Mouse (Mus musculus) naive thymus-derived CD4-positive, alpha-beta T cell, adult 2 months (primary cell): ENCODE data around the gene Ltbp1.
"Not testable (repeated sequence)": the region's sequence is repeated elsewhere in the genome, so short reads cannot be mapped to it uniquely, and the experiment has no call there.

Experiments
- DNase-seq: peaks from one replicate; pipeline ENCODE4 v3.0.0-alpha.2; 2011; ENCODE audit warnings: low read depth

The Ltbp1 gene

DNA sequence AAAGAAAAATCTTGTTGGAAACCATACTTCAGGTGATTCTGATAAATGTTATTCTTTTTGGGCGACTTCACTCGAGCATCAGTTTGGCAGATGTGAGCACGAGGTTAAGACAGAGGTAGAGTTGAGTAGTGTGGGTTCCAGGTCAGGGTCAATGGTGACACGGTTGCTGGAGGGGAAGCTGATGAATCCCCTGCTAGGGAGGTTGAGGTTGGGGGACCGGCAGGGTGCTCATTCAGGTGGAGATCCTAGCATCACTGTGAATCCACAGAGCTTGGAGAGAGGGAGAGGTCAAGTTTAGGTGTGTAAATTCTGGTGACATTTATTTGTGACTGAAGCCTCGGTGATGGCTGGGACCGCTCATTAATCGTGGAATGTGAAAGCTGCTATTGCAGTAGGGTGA is 110.2 kb downstream of the Ltbp1 start:
- DNase-seq = no peak

DNA sequence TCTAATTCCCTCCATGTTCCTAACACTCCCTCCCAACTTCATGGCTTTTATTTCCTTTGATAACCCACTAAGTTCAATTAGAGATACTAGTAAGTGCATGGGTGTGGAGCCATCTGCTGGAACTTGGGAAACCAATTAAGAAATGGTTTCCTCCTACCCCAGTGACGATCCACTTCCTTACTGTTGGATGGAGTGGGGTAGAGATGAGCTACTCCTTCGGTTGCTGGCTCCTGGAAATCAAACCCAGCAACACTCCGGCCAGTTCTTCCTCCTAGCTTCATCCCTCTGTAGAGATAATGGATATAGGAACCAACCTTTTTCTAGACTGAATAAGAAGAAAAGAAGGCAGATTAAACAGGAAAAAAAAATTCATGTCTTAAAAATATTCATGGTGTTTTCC is 113.5 kb downstream of the Ltbp1 start:
- no peak for DNase-seq

DNA sequence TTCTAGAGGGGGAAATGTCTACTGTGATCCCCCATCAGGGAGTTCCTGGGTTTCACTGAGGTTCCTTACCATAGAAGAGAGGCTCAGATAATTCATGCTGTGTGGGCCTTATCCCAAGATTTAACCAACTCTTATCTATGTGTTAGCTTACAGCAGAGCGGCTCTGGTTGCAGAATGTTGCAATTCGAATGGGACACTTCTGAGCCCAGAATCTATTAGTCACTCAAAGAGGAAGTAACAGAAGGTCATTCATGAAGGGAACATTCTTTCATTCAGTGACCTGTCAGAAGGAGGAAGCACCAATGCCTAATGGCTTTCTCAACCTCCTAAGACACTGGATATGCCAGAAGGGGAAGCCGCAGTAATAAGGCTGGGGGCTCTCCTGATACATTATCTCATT is 114.1 kb downstream of the Ltbp1 start:
- no peak for DNase-seq

GRCm38 (mm10) chr17:75120071-75120470 is 114.7 kb downstream of the Ltbp1 start:
- no peak for DNase-seq

DNA sequence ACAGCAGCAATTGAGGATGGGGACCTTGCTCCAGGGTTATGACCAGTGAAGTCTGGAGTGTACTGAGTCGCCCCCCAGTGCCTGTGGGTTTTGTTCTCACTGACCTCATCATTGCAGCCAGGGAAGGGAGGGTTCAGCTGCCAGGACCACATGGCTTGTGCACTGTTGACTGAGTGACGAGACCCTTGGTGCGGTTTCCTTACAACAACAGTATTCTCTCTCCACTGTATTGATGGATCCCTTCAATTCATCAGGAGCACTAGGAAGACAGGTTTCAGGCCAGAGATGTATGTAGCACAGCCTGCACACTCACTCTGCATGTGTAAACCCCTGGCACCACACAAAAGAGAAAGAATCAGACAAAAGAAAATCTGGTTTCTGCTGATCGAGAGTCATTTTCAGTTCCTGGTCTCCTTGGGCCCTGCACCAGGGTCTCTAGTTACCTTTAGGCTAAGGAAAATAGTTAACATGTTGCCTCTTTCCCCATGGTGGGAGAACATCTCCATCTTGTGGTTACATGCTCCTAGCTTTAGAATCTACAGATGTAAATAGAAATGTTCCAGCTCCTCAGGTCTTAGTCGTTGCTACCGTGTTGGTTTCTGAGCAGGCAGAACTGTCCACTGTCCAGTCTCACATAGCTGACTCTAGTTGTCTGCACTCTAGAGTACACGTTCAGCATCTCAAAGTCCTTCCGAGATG is 117.4 kb downstream of the Ltbp1 start:
- DNase-seq = no peak

DNA sequence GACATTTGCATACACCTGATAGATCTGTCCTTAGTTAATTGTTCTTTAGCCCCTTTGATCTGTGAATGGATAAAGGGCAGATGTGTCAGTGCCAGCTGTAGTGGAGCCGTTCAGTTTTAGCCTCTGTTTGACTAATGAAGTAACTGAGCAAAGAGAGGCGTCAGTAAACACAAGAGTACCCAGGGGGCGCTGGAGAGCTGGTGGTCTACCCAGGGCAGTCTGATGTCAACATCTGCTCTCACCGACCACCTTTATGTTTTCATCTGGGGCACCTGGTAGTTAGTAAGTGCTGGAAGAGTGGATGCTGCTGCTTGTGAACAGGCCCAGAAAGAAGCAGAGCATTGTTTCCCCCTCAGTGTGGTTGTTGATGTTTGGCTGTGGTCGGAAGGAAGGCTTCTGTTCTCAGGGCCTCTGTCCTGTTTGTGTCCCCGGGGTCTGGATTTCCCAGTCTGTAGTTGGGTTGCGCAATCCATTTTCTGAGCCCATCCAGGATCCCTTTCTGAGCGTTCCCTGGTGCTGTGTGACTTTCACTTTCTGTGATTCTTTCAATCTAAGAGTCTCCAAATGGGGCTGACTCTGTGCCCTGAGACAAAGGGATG is 123.1 kb downstream of the Ltbp1 start:
- no peak for DNase-seq

DNA sequence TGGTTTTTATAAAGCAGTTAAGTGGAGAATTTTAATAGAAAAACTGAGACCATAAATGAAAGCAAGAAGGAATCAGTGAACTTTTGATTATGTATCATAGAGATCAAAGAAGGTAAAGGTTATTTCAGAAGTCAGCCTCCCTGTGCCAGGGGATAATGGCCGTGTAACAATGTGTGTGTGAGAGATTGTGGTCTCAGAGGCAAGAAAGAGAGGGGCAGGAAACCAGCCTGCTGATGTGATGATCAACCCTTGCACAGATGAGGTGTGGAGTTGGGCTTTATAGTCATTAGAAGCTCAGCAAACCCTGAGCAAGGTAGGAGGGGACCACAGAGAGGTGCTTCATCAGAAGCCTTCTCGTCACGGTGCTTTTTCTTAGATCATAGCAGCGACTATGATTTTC is 128.6 kb downstream of the Ltbp1 start:
- DNase-seq = no peak

DNA sequence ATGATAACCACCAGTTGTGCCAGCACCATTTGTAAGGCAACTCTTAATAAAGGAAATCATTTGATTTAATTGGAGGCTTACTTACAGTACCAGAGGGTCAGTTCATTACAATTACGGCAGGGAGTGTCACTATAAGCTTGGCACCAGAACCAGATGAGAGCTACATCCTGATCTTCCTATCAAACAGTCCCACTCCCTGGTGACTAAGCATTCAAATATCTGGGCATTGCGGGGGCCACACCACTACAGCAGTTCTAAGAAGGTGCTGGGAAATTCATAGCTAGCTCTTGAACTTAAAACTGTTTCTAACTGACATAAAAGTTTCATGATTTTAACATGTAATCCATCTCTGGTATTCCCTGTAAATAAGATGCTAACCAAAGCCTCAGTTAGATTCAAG is 134.4 kb downstream of the Ltbp1 start:
- no peak for DNase-seq

GRCm38 (mm10) chr17:75142845-75143244 is 137.5 kb downstream of the Ltbp1 start:
- not testable (repeated sequence) for DNase-seq

- no peak for DNase-seq
These were observed 138.6 kb downstream of the Ltbp1 start for GRCm38 (mm10) chr17:75143927-75144326.

DNA sequence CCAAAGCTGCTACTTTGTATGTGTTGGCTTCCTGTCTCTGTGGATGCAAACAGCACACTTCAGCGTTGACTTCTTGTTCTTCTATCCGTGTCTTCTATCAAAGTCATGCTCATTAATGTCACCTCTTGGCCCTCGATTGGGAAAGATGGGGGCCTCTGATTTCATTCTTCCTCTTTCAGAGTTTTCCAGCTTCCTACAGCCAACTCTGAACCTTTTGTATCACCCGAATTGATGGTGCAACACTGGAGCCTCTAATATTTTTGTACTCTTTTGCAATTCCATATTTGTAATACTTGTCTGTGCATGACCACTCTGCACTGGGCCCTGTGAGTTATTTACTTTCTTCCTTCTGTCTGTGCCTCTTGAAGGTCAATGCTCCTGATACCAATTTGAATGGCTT is 141.8 kb downstream of the Ltbp1 start:
- DNase-seq = no peak

GRCm38 (mm10) chr17:75151800-75152199 is 146.4 kb downstream of the Ltbp1 start:
- DNase-seq = no peak

- no peak for DNase-seq
These were observed 147.7 kb downstream of the Ltbp1 start for GRCm38 (mm10) chr17:75153088-75153487.

DNA sequence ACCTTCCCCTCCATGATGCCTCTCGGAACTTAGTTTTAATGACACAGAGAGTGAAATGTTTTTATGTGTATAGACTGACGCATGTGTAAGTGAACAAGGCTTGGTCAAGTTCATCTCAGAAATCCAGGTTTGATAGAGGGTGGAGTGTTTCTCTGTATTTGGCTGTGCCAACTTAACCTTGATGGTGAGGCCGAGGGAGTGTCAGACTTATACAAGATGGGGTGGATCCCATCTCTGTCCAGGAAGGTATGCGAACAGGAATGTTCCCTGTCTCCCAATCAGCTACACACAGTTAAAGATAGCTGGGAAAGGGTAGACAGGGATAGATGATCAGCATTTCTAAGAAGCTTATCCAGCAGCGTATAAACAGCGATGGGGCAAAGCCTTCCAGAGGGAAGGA is 153.0 kb downstream of the Ltbp1 start:
- no peak for DNase-seq

DNA sequence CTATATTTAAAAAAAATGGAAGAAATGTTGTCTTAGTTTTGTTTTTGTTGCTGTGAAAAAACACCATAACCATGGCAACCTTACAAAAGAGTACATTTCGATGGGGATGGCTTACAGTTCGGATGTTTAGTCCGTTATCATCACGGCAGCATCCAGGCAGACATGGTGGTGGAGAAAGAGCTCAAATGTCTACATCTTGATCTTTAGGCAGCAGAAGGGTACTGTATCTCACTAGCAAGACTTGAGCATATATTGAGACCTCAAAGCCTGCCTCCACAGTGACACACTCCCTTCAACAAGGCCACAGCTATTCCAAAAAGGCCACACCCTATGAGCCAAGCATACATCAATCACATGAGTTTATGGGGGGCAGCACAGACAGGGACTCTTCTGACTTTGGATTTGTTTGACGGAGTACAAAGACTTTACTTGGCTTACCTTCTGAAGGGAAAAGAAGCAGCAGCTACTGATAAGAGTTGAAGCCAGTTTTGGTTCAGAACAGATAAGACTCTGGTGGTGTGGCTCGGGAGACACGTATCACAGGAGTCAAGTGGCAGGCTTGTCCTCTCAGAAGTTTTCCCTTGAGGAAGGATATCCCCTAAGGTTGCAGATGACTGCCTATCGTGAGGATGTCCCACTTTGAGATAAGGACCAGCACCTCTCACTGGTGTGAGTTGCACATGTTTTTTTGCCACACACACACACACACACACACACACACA is 153.9 kb downstream of the Ltbp1 start:
- no peak for DNase-seq

GRCm38 (mm10) chr17:75161062-75161461 is 155.7 kb downstream of the Ltbp1 start:
- DNase-seq = no peak

GRCm38 (mm10) chr17:75161931-75162330 is 156.6 kb downstream of the Ltbp1 start:
- DNase-seq = no peak

GRCm38 (mm10) chr17:75164566-75164965 is 159.2 kb downstream of the Ltbp1 start:
- DNase-seq = no peak

- DNase-seq = no peak
These were observed 163.3 kb downstream of the Ltbp1 start for GRCm38 (mm10) chr17:75168572-75169200.

DNA sequence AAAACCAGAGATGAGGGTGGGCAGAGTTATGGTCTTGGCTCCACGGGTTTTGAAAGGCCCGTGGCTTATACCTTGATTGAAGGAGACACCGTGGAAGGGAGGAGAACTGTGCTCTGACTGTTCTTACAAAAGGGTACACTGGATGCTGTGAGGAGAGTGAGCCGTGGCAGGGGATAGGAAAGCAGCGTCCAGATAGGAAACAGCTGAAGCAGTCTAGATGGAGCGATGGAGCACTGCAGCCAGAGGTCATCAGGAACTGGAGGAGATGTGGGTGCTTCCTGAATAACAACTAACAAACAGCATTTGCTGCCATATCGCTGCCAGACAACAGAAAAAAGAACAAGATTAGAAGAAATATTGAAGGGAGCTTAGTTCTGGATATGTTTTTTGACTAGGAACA is 166.3 kb downstream of the Ltbp1 start:
- DNase-seq = no peak

- DNase-seq = no peak
These were observed 167.4 kb downstream of the Ltbp1 start for GRCm38 (mm10) chr17:75172685-75173205.

DNA sequence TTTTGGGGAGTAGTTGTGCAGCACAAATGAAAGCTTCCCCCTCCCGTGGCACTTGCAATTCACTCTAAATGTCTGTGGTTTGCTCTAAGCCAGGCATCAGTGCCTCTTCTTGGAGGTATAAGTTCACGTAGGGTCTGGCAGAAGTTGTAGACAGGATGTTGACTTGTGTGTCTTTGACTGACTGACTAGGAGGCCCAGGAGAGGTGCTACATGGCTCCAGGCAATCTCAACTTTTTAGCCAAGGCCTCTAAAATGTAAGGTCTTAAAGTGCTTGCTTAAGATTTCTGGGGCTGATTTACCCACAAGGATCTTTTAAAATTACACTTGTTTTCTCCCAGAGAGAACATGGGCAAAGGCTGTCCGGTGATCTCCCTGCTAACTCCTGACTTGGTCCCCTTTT is 169.1 kb downstream of the Ltbp1 start:
- no peak for DNase-seq
